Mouse (Mus musculus) left cerebral cortex, postnatal 10 days (tissue): ENCODE data around the gene Rbm20. TPM values are rescaled to one million over a fixed set of nuclear protein-coding genes. Genes with fewer than 3 reads are reported as not detected.

Experiments used
- DNase-seq, 2 experiments: peaks; one replicate each; pipeline ENCODE4 v3.0.0; 2021 to 2022; ENCODE audit warnings: low spot score in 2 of 2, mixed read lengths in 1 of 2; ENCODE audit errors: extremely low spot score in 1 of 2
- intact Hi-C: fragments of 180-260 bp; cut with DNase I; formaldehyde crosslinking; loops from one replicate; pipeline ENCODE4 v1.15.1; 2025
- total RNA-seq, 2 experiments: library from RNA; stranded (reverse); gene quantifications; 2 replicates each; pipeline ENCODE4 v1.2.3; 2021

The Rbm20 gene
- total RNA-seq, 2 experiments from 2014 or later: 1.9 to 2.4 TPM

- intact Hi-C loops: no loop called here
- peak in 1 of 2 experiments; percentile 71 for DNase-seq
Observed at GRCm38 (mm10) chr19:53773937-53774640, 97.0 kb downstream of the Rbm20 start.

- no peak for DNase-seq
- intact Hi-C loops: no loop called here
Observed at GRCm38 (mm10) chr19:53774641-53775350, 97.7 kb downstream of the Rbm20 start.

DNA sequence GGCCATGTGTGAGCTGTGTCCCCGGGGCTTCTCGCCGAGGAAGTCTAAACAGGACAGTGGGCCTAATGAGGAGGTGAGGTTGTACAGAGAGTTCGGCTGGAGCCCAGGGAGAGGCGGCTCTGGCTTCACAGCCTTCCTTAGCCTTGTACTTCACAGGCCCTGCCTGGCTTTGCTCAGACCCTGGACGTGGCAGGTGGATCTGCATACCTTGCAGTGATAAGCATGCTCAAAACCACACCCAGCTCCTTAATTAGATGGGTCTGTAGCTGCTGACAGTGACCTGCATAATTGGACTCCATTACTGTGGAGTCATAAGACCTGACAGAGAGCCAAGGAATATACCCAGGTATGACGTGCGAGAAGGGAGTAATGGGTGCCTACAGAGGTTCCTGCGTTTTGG lies 102.3 kb downstream of the Rbm20 start:
- DNase-seq: no peak

GRCm38 (mm10) chr19:53779818-53780217 lies 102.7 kb downstream of the Rbm20 start:
- intact Hi-C loops: no loop called here
- DNase-seq: no peak

More for the DNA sequence above, 102.3 kb downstream of the Rbm20 start:
- intact Hi-C loops: no loop called here

- intact Hi-C loops: no loop called here
- DNase-seq: no peak
Observed at GRCm38 (mm10) chr19:53780752-53781602, 103.9 kb downstream of the Rbm20 start.

DNA sequence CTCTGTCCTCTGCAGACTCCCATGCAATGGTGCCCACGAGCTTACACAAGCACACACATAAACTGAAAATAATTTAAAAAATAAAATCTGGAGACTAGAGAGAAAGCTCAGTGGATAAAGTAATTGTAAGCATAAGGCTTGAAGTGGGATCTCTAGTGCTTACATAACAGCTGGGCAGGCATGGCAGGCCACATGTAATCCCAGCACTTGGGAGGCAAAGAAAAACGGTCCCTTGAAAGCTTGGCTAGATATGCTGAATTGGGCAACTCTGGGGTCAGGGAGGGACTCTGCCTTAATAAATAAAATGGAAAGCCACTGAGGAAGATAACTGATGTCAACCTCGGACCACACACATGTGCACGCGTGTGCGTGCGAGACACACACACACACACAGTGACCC lies 104.7 kb downstream of the Rbm20 start:
- intact Hi-C loops: no loop called here
- DNase-seq: no peak

- DNase-seq: no peak
- intact Hi-C loops: no loop called here
Observed at GRCm38 (mm10) chr19:53785352-53785751, 108.2 kb downstream of the Rbm20 start.

DNA sequence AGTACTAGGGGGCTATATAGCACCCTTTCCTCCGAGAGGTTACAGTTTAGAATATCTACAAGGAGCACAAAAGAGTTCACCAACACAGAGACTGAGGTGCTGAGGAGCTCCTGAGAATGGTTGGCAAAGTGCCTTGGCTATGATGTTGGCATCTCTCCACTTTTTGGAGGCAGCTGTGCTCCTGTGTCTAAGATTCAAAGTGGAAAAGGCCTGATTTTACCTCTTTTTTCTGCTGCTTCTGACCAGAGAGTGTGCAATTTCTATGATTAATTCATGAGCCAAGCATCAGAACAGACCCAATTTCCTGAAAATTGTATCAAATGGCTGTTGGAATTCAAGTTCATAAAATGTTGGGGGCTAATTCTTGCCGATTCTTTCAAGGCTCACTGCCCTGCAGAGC lies 109.1 kb downstream of the Rbm20 start:
- intact Hi-C loops: no loop called here
- DNase-seq: peak in 1 of 2 experiments; percentile 53

GRCm38 (mm10) chr19:53786836-53787235 lies 109.7 kb downstream of the Rbm20 start:
- DNase-seq: no peak
- intact Hi-C loops: no loop called here

- no peak for DNase-seq
- intact Hi-C loops: no loop called here
Observed at GRCm38 (mm10) chr19:53788621-53789331, 111.7 kb downstream of the Rbm20 start.

DNA sequence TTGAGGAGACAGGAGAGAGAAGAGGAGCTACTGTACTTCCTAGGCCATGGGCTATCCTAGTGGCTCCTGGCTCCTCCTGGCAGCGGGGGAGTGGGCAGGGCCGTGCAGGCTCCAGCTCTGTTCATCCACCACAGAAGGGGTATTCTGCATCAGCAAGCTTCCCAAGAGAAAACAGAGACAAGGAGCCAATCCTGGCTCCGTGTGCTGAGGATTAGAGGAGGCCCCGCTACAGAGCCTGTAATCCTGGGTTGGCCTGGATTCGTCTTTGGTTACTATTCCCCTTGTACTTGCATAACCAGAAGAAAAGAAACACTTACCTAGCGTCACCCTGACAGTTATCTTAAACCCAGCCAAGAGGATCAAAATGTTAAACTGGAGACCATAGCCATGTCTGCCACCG lies 112.5 kb downstream of the Rbm20 start:
- intact Hi-C loops: no loop called here
- no peak for DNase-seq

DNA sequence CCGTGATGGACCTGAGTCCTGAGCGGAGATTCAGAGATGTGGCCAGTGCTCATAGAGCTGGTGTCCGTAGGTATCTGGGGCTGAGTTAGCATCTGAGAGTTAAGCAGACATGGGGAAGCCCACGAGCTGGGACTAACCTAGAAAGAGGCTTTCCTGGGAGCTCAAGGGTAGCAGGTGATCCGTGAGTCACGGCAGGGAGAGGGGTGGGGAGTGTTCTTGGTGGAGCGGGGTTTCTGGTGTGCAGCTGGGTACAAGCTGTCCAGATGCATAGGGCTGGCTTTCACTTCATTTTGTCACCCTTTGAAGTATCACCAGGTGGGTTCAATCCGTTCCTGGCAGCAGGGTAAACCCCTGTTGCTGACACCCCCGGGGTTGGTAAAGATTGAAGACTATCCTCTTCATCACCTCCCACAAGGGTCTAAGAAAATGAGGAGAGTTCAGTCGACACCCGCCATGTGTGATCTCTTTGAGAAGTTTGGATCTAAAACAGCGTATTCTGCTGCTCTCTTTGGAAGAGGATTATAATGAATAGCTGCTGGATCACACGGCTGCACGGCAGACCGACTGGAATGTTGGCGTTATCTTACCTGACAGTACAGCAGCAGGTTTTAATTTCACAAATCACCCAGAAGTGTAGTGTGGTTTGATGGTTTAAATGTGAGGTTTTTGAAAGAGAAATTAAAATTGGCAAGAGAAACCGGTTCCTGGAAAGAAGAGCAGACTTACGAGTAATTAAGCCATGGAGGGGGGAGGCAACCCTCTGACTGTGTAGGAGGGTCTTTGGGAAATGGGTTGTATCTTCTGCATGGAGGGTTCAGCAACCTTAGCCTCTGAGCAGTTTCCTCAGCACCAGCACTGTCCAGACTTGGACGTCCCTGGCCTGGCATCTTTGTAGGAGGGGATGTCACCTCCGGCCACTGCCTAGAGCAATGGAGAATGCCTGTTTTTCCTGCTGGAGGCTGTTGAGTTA lies 114.9 kb downstream of the Rbm20 start:
- intact Hi-C loops: no loop called here

DNA sequence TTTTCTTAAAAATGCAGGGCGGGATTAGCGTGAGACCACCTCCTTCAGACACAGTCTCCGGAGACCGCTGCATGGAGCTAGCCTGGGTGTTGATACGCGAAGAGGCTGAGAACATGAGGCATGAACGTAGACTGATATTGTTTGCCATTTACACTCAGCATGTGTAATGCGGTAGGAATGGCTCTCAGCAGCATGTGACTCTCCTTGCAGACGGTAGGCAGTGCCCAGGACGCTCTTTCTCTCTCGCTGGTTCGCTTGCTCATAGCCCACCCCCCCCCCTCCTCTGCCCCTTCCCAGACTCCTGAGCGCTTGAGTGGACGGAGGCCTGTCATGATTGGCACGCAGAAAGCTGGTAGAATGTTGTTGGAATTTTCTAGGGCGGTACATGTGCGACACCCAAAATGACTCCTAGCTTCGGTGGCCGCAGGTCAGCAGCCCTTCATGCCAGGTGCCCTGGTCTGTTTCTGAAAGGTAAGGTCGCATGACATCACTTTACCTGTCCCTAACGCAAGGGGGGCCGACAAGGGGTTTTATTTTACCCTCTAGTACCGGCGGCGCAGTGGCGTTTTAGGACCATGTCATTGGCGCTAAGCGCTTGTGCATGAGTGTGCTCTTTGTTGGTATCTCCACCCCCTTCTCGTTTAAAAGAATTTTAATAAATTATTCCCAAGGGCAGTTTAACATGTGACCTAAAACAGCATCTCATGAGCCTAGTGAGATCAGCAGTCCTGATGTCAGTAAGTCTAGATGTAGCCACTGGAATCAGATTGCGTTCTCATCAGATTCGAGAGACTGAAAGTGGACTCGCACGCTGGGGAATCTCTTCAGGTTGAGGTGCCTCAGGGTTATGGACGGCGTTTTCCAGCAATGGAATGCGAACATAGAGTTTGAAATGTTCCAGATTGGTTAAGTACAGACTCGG lies 116.1 kb downstream of the Rbm20 start:
- intact Hi-C loops: no loop called here
- no peak for DNase-seq

More for the DNA sequence above, 114.9 kb downstream of the Rbm20 start:
- no peak for DNase-seq

GRCm38 (mm10) chr19:53793994-53794890 lies 117.1 kb downstream of the Rbm20 start:
- intact Hi-C loops: no loop called here
- no peak for DNase-seq

GRCm38 (mm10) chr19:53794996-53795395 lies 117.9 kb downstream of the Rbm20 start:
- intact Hi-C loops: no loop called here
- DNase-seq: no peak

DNA sequence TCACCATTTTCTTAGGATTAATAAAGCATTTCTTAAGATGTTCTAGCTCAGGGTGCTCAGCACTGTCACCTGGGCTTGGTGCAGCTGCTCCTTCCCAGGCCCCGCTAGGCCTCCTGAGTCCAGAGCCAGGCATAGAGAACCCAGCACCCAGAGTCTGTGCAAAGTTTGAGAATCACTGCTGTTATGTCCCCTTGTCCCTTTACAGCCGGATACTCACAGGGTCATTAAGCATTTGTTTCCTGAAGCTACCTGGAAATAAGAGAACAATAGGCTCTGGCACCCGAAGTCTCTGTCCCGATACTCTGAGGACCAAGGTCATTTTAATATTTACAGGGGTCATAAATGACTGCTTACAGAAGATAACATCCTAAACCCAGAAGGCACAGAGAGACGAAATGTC lies 118.9 kb downstream of the Rbm20 start:
- intact Hi-C loops: no loop called here
- DNase-seq: no peak
